Mouse (Mus musculus): Measurements from ENCODE around the gene Oas1a.
"Not testable (repeated sequence)": the region's sequence is repeated elsewhere in the genome, so short reads cannot be mapped to it uniquely, and the experiment has no call there.

Gene Oas1a

DNA sequence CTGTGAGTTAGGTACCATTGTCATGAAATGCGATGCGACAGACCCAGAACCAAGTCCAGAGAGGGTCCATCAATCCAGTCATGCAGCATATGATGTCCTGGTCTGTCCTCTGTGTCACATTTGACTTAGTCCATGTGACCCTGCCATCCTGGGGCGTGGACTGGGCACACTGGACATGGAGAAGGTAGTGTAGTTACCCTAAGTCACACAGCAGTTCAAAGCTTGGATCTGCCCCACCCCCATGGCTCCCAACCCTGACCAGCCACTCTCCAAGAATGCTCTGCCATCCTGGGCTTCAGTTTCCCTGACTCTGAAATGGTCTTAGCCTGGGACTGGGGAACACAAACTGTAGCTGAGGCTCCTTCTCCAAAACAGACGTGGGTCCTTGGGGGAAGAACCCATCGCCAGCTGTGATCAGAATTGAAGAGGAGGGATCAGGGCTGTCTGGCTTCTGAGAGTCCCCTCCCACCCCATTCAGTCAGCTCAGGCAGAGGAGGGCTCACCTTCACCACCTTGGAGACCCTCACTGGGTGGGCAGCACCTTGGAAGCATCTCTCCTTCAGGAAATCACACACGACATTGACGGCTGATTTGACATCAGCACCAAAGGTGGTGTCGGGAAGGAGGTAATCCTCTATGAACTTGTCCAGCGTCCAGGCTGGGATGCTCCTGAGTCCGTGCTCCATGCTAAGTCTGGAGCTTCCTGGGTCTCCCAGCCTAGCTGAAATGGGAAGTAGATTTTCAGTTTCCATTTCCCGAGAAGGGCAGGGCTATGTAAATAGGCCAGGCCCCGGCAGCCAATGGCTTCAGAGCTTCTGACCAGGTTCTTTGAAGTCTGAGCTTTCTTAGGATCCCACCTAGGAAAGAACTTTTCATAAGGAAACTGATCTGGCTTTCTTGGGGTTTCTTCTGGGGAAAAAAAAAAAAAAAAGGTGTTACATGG lies at the start of gene Oas1a:
TSS of gene Oas1a (minus strand) at position 731 of the 943 bp plus-strand sequence.
- DNase-seq: not testable (repeated sequence)

DNA sequence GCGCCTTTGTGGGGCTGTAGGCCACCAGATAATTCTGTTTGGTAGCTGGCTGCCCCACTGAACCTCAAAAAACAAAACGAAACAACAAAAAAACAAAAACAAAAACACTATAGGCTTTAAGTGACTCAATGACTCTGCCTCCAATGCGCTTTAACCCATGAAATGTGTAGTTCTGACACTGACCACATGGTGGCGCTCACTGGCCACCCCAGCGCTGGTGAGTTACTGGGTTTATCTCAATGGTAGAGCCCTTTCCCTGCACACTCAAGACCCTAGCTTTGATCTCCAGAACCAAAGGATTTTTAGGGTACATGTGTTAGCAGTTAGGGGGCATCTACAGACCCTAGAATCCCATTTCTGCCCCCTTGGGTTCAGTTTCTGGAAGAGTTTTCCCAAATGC lies 46.7 kb upstream of the Oas1a start:
- peak; percentile 58 to 63 for DNase-seq

DNA sequence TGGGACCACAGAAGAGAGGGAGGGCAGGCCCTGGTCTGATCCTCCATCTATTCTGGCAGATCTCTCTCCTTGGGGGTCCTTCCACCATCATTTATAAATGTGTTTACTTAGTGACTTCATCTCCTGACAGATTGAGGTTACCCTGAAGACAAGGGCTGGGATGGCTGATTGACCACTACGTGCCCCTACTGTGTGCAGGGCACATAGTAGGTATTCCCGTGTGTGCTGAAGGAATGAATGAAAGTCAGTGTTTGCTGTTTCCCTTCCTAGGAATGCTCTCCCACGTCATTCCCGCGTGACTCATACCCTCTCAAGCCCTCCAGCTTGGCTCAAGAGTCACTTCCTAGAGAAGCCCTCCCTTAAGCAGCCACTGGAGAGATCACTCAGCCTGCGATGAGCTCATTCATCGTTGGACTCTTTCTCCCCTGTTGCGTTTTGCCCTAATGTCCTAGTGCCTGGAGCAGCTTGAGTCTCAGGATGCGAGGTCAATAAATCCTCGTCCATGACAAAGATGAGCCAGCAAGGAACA lies 45.0 kb upstream of the Oas1a start:
- DNase-seq: no peak

DNA sequence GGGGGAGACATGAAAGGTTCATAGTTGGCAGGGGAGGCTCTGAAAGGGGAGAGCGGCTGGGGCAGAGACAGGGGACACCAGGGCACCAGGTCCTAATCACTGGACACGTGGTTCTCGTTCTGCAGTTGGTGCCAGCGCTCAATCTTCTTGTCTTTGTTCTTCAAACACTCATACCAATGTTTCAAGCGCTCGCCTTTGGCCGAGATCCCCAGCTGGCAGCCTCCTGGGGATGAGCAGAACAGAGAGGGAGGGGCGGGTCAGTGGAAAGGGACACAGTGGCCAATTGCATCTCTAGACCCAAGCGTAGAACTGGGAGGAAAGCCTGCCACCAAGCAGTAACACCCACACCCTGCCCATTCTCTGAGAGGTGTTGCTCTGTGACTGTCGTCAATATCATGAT lies 34.8 kb upstream of the Oas1a start:
- no peak for DNase-seq

DNA sequence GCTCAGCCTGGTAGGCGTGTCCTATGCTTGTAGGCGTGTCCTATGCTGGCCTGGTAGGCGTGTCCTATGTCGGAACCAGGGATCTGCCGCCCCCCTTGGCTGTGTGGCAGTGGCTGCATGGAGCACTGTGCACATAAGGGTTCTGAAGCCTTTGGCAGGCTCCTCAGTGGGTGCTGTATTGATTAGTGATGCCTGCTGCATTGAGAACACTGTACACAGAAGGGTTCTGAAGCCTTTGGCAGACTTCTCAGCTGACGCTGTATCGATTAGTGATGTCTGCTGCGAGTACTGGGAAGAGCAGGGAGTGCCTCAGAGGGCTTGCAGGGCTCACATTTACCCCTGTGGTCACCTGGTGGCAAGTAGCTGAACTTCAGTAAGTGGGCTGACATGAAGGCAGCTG lies 31.3 kb upstream of the Oas1a start:
- no peak for DNase-seq

DNA sequence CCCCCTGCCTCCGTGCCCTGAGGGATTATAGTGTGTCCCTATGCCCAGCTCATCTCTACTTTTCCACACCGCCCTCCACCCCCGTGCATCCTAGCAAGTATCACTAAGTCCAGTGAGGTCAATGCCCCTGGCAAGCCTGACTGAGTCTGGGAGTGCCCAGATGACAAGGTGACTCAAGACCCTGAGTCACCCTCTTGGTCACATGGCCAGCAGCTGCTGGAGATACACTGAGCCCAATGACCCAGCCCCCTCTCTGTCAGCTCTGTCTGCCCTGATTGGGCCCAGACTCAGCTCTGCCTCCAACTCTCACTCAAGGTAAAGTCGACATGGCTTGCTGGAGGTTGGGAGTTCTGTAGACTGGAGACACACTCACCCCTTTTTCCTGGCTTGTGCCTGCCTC lies 30.5 kb upstream of the Oas1a start:
- DNase-seq: no peak

DNA sequence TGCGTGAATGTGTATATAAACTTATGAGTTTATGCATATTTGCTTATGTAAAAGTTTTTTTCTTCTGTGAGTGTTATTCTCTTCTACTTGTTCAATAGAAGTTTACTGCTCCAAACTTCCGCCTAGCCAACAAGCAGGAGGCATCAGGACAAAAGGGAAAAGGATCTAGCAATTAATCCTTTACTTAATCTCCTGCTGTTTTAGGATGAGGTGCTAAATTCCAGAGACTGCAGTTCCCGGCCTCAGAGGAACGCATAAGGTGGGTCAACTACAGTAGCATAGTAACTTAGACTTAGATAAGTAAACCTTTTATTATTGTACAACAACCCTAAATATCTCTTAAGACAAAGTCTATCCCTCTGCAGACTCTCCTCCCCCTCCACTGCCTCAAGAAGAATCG lies 26.6 kb upstream of the Oas1a start:
- DNase-seq: no peak

DNA sequence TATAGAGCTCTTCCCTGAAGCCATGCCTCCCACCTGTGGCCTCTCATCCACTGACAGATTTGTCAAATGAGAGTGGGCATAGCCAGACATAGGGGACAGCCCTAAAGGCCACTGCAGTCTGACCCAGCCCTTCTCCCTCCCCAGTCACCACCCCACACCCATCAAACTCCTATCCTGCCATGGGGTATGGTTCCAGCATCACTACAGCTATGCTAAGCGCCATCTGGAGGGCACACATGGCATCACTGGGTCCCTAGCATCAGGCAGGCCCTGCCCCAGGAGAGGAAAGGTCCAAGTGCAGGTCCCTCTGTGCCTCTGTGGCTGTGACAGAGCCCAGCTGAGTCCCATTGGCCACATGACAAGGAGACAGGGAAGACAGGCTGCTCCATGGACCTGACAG lies 19.7 kb upstream of the Oas1a start:
- no peak for DNase-seq

DNA sequence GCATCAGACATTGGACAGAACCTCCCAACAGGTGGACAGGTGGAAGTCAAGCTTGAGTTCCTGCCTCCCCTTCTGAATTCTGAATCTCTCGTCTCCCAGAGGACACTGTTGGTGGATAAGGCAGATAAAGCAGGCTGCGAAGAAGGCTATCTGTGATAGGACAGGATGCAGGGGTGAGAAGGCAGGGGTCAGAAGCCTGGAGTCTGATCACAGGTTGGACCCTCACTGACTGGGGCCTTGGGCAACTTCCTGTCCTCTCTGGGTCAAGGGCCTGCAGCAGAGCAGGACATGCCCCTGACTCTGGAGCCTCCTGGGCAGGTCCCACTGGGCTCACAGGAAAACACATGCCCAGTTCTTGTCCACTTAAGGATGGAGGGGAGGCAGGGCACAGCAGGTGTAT lies 19.0 kb upstream of the Oas1a start:
- not testable (repeated sequence) for DNase-seq

DNA sequence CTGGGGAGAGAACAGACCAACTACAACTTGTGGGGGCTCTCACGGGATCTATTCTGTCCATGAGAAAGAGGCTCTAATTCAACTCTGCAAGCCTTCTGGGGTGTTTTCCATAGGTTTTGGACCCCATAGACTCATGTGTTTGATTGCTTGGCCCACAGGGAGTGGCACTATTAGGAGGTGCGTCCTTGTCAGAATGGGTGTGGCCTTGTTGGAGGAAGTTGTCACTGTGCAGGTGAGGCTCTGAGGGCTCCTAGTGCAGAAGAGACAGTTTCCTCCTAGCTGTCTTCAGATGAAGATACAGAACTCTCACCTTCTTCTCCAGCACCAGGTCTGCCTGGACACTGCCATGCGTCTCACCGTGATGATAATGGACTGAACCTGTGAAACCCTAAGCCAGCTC lies 17.2 kb upstream of the Oas1a start:
- not testable (repeated sequence) for DNase-seq

DNA sequence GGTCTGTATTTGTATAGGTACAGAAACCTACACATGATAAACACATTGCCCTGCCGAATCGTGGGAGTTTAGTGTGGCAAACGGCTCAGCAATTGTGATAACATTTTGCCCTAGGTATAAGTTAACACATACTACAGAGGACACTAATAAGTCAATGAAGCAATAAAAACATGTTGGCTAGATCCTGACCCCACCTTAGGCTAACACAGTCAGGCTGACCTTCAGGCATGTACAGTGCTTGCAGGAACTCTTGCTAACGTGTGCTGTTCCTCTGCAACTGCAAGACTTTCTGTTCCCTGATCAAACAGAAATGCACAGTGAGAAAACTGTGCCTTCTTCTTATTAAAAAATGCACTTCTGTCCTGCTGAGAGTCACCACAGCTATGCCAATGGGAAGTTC lies 16.6 kb upstream of the Oas1a start:
- DNase-seq: no peak

DNA sequence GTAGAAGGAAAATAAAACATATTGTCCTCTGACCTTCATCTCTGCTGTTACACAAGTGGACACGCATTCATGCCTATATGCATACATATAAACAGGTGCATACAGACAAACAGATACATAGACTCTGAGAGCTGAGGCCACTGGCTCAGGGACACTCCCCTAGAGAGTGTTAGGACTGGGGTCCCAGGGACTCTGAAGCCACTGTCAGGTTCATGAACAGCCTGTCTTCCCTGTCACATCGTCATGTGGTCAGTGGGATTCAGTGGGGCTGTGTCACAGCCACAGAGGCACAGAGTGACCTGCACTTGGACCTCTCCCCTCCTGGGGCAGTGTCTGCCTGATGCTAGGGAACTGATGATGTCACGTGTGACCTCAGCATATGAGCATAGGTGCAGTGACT lies 13.0 kb upstream of the Oas1a start:
- DNase-seq: no peak

DNA sequence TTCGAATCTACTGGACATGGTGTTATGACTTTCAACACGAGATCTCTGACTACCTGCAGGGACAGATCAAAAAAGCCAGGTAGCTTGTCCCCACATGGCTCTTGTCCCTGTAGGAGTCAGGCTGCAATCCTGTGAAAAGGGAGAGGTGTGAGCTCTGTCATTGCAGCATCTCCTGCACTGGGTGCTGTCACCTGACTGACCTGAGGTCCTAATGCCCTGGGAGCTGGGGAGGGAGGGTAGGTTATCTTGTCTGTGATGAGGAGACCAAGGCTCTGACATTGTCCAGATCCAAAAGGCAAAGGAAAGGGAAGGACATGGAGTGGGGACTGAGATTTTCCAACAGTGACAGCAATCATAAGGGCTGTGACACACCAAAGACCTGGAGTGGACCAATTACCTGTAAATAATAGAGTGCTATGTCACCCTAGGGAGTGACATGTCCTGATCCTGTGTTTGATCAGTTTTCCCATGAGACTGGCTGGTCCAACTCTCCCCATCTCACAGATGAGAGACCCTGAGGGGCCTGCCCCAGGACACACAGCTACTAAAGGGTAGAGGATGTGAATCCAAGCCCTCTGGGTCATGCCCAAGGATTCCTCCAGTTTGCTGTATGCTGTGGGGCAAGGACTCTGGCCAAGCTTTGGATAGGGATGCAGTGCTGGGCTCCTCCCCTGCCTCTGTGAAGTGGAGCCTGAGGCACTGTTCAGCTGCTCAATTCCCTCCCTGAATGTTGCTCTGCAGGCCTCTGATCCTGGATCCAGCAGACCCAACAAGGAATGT lies 12.0 kb upstream of the Oas1a start:
- not testable (repeated sequence) for DNase-seq

DNA sequence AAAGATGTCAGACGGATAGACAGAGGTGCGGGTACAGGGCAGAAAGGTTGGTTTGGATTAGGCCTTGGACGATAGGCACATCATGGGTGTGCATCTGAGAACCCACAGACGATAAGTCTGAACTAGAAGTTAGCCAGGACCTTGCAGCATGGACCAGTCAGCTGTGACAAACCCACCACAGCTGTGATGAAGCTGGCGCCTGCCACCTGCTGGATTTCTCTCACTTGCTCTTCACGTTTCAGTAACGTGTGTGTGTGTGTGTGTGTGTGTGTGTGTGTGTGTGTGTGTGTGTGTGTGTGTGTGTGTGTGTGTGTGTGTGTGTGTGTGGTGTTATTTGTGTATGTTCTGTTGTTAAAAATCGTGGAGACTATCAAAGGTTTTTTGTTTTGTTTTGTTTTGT lies 6.9 kb upstream of the Oas1a start, which contains the start of gene Oas1d:
TSS of gene Oas1d (plus strand) at position 333 of the 400 bp plus-strand sequence.
- DNase-seq: not testable (repeated sequence)

DNA sequence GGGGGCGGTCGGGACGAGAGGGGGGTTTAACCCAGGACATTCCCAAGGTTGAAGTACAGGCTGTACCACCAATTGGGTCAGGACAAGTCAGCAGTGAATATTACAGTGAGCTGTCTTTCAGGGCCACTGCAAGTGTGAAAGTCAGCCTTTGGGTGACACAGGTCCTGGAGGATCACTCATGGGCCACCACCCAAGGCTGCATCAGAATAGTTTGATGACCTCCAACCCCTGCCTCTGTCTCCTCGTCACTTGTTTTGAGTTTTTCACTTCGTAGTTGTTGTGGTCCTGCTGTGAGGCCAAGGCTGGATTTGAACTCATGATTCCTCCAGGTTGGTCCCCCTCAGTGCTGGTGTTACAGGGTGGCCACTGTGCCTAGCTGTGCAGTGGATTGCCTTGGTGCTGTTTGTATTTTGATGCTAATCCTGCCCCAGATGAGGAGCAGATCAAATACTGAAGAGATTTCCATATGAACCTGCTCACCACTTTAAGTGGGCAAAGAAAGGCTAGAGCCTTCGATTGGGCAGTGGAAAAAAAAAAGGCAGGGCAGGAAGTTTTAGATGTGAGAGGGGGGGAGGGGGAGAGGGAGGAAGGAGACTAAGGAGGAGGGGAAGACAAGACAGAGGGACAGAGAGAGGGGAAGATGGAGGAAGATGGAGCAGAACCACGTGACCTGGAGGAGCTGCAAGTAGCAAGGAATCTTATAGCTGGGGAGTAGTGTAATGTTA lies 1.0 kb upstream of the Oas1a start:
- no peak for DNase-seq

DNA sequence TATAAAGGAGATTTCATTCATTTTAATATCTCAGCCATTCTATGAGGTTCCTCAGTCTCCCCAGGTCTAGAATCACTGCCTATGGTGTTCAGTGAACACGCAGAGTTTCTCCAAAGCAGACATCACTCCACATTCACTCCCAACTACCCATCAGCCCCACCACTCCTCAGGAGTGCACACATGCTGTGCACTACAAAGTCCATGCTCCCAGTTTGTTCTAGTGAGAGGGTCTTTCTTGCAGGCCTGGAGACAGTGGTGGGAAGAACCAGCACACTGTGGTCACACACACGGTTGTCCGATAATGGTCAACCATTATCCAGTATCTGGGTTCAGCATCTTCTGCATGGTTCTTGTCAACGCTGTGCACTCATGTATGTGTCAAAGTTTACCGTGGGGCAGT lies 5.3 kb downstream of the Oas1a start:
- DNase-seq: no peak

DNA sequence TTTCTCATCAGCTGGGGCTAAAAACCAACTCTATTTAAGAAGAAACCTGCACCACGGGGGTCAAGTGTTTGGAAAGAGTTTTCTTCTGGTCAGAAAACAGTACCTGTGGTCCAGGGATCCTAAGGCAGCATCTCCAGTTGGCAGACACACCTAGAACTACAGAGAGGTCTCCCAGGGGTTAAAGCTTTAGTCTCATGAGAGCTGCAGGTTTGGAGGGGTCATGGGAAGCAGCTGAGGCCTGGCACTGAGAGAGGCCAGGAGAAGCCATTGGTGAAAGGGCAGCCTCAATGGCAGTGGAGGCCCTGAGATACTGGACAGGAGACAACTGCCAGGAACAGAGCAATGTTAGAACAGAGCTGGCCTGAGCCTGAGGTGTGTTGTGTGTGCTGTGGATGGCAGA lies 6.7 kb downstream of the Oas1a start:
- DNase-seq: no peak

DNA sequence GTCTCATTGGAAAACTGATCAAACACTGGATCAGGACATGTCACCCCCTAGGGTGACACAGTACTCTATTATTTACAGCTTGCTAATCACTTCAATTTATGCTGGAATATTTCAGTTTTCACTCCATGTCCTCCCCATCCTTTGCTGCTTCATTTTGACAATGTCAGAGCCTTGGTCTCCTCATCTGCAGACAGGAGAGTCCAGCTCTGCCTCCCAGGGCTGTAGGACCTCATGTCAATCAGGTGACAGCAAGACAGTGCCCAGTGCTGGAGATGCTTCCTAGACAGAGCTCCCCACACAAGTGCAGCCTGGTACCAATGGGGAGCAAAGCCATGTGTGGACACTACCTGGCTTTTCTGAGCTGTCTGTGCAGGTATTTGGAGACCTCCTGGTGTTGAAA lies 8.6 kb downstream of the Oas1a start:
- DNase-seq: no peak

DNA sequence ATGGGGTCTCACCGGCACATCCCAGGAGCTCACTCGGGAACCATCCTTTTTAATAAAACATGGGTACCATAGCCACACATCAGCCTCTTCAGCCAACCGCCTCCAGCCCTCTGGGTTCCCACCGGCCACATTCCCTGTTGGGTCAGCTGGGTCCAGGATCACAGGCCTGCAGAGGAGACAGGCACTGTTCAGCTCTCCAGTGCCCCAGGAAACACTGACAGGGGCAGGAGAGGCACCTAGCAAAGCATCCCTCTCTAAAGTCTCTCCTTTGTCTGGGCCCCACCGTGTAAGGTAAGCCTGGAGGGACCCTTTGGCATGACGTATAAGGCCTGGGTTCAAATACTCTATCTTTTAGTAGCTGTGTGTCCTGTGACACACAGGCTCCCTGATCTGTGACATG lies 9.0 kb downstream of the Oas1a start:
- no peak for DNase-seq

DNA sequence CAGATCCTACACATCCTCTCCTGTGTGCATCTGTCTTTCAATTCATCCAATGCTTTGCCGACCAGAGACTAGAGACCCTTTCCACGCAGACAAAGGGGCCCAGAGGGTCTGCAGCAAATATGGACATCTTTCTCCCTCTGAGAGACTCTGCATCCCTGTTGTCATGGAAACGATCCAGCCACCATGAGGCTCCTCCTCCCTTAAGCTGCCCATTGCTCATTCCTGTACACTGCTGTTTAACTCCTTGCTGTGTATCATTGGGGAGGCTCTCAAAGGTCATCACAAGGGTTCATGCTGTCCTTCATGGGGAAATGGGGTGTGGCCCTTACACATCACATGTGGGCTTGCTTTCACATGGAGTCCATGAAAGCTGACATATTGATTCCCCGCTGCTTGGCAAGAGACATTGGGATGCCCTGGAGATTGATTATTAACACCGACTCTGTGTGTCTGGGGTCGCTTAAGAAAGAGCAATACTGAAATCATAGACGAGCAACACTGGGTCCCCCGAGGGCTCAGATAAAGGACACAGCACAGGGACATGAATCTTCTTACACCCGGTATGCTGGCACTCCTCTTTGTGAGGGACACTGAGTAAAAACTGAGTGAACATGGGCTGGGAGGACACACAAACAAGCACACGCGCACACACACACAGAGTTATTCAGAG lies 12.0 kb downstream of the Oas1a start:
- no peak for DNase-seq

DNA sequence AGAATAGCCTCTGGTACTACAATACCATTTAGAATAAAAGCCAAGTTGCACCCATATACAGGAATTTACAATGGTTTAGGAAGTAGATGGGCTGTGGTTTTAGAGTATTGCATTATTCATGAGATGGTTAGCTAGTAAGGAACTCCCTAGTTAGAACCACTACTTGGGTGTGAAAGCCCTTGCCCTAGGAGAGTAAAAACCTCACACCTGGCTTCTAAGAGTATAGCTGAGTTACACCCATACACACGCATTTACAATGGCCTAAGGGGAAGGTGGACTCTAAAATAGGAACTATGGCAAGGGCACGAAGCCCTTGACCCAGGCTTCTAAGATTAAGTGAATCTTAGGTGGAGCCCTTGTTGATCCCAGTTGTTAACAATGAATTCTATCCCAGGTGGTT lies 12.6 kb downstream of the Oas1a start:
- DNase-seq: not testable (repeated sequence)

DNA sequence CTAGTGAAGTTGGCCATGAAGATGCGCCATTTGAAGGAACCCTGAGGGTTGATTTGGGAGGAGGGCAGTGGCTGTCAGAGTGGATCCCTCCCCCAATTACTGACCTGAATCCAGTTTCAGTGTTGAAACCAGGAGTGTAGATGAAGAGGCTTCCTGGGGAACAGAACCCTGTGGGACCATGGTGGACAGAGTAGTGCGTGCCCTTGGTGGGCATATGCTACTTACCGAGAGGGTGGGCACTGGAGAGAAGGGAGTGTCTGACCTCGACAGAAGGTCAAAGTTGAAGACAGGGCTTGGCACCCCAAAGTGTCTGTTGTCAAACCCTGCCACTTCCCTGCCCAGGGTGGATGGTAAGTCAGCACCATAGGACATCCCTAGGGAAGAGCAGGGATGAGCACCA lies 13.5 kb downstream of the Oas1a start:
- not testable (repeated sequence) for DNase-seq

Data from B cell, adult 2 months (primary cell).